Mouse (Mus musculus): ENCODE data around the gene Flt1. TPM values are rescaled to one million over a fixed set of nuclear protein-coding genes. Genes with fewer than 3 reads are reported as not detected.

The Flt1 gene
- total and polyA plus RNA-seq, 3 experiments, result 0.03 to 0.08 TPM; not detected in 1

DNA sequence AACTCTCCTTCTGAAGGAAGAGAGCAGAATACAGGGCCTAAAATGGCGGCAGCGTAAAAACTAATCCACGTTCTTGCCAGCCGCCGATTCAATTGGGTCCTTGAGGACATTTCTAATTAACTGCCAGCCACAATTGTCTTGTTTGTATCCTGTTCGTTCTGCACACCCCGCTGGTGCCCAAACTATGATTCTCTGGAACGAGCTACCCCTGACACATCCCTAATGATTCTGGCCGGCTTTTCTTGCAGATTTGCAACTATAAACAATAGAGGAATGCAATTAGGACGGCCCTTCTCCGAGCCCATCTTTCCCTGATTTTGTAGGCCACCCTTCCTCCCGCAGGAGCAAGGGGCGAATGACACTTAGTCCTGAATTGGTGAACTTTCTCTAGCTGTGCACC is 59.9 kb downstream of the Flt1 start:
- Histone ChIP-seq H3K27ac (ENCODE audit: control insufficient read depth, low read depth, low read length) (no peak overlapping the region), H3K4me1 (ENCODE audit: control insufficient read depth in 1 of 2, insufficient read depth in 2 of 2, low read length in 2 of 2) (no peaks in the 10 kb centered on the region), H3K9me3 (replicated peaks; ENCODE audit: insufficient read depth, low read length) (no peaks in the 10 kb centered on the region), H3K4me3 (ENCODE audit: control insufficient read depth in 1 of 2, insufficient read depth in 1 of 2, low read depth in 2 of 2, low read length in 2 of 2) (no peak overlapping the region), H3K36me3 (ENCODE audit: control insufficient read depth in 1 of 2, insufficient read depth in 2 of 2, low read length in 2 of 2) (no peaks in the 10 kb centered on the region), H3K27me3 (ENCODE audit: control insufficient read depth in 1 of 2, insufficient read depth in 2 of 2, low read length in 2 of 2) (no peaks in the 10 kb centered on the region), H3K79me2 (ENCODE audit: control insufficient read depth, insufficient read depth, low read length, poor library complexity) (no peaks in the 10 kb centered on the region), H3K9ac (ENCODE audit: control insufficient read depth, low read depth, low read length, poor library complexity, severe bottlenecking) (no peak overlapping the region)
- TF ChIP-seq MEF2A (IDR thresholded peaks at IDR 0.05; ENCODE audit: extremely low read depth, insufficient replicate concordance, low read depth, low read length, poor library complexity, severe bottlenecking), result no peak
- no peak for TF ChIP-seq UBTF (IDR thresholded peaks at IDR 0.05; ENCODE audit: borderline replicate concordance, insufficient read depth, low read depth, low read length)
- TF ChIP-seq RCOR1 (IDR thresholded peaks at IDR 0.05; ENCODE audit: low read depth, low read length), result no peak
- no peak for TF ChIP-seq GATA1 (IDR thresholded peaks at IDR 0.05; ENCODE audit: low read depth, low read length)
- no peak for TF ChIP-seq USF1 (IDR thresholded peaks at IDR 0.05; ENCODE audit: low read depth, low read length)
- TF ChIP-seq MAFK (IDR thresholded peaks at IDR 0.05; ENCODE audit: borderline replicate concordance, low read depth, low read length), result no peak
- no peak for TF ChIP-seq CHD1 (IDR thresholded peaks at IDR 0.05; ENCODE audit: low read depth, low read length)
- no peak for TF ChIP-seq MAX (IDR thresholded peaks at IDR 0.05; ENCODE audit: low read length)
- no peak for TF ChIP-seq NELFE (IDR thresholded peaks at IDR 0.05; ENCODE audit: low read depth, low read length)
- no peak for TF ChIP-seq SMC3 (IDR thresholded peaks at IDR 0.05; ENCODE audit: low read depth, low read length)
- no peak for TF ChIP-seq TCF12 (IDR thresholded peaks at IDR 0.05; ENCODE audit: low read depth, low read length)
- DNase-seq (ENCODE audit: low read depth, low spot score), result no peak

DNA sequence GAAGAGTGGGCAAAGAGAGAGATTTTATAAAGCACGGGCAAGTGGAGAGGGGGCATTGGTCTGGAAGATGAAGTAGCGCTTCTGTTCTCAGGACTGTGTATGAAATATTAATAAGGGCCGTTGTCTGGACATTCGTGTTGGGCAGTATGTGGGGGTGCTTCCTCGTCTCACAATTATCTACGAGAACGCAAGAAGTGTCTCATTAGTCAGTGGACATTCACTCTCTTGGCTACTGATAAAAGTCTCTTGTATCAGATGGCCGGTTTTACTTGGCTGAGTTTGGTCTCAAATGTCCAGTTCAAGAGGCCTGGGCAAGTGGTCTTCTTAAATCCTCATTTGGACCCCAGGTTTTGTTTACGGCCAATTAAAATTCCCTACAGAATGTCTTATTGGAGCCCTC is 60.4 kb downstream of the Flt1 start:
- no peaks in the 10 kb centered on the region for H3K4me1 ChIP-seq (ENCODE audit: control insufficient read depth in 1 of 2, insufficient read depth in 2 of 2, low read length in 2 of 2)
- no peak for TF ChIP-seq MYC (IDR thresholded peaks at IDR 0.05; ENCODE audit: low read depth, low read length)
- no peak for TF ChIP-seq JUND (IDR thresholded peaks at IDR 0.05; ENCODE audit: low read depth, low read length)
- TF ChIP-seq UBTF (IDR thresholded peaks at IDR 0.05; ENCODE audit: borderline replicate concordance, insufficient read depth, low read depth, low read length), result no peak
- no peak for TF ChIP-seq POLR2A (IDR thresholded peaks at IDR 0.05; ENCODE audit: control insufficient read depth in 1 of 2, insufficient read depth in 1 of 2, low read depth in 1 of 2, low read length in 2 of 2, poor library complexity in 1 of 2)
- TF ChIP-seq E2F4 (IDR thresholded peaks at IDR 0.05; ENCODE audit: borderline replicate concordance, low read depth, low read length), result no peak
- no peak for TF ChIP-seq NRF1 (IDR thresholded peaks at IDR 0.05; ENCODE audit: insufficient read depth, low read depth, low read length, poor library complexity, severe bottlenecking)
- TF ChIP-seq ZKSCAN1 (IDR thresholded peaks at IDR 0.05; ENCODE audit: low read depth, low read length), result no peak
- no peak for TF ChIP-seq USF2 (IDR thresholded peaks at IDR 0.05; ENCODE audit: borderline replicate concordance in 1 of 2, insufficient read depth in 1 of 2, low read depth in 1 of 2, low read length in 2 of 2)
- TF ChIP-seq MAFK (IDR thresholded peaks at IDR 0.05; ENCODE audit: borderline replicate concordance, low read depth, low read length), result no peak
- no peak for TF ChIP-seq POLR2AphosphoS5 (IDR thresholded peaks at IDR 0.05; ENCODE audit: borderline replicate concordance, low read depth, low read length)
- TF ChIP-seq EP300 (IDR thresholded peaks at IDR 0.05; ENCODE audit: low read depth in 1 of 2, low read length in 2 of 2), result no peak
- no peak for TF ChIP-seq MYB (IDR thresholded peaks at IDR 0.05; ENCODE audit: low read depth, low read length)
- no peak for TF ChIP-seq RCOR1 (IDR thresholded peaks at IDR 0.05; ENCODE audit: low read depth, low read length)
- no peak overlapping the region for H3K9ac ChIP-seq (ENCODE audit: control insufficient read depth, low read depth, low read length, poor library complexity, severe bottlenecking)
- H3K27ac ChIP-seq (ENCODE audit: control insufficient read depth, low read depth, low read length), result no peak overlapping the region
- H3K9me3 ChIP-seq (replicated peaks; ENCODE audit: insufficient read depth, low read length), result no peaks in the 10 kb centered on the region
- H3K79me2 ChIP-seq (ENCODE audit: control insufficient read depth, insufficient read depth, low read length, poor library complexity), result no peaks in the 10 kb centered on the region
- H3K4me3 ChIP-seq (ENCODE audit: control insufficient read depth in 1 of 2, insufficient read depth in 1 of 2, low read depth in 2 of 2, low read length in 2 of 2), result no peak overlapping the region
- DNase-seq (ENCODE audit: low read depth, low spot score), result no peak
- H3K36me3 ChIP-seq (ENCODE audit: control insufficient read depth in 1 of 2, insufficient read depth in 2 of 2, low read length in 2 of 2), result no peaks in the 10 kb centered on the region
- H3K27me3 ChIP-seq (ENCODE audit: control insufficient read depth in 1 of 2, insufficient read depth in 2 of 2, low read length in 2 of 2), result no peaks in the 10 kb centered on the region

Data from MEL (cell line).